Mouse (Mus musculus): ENCODE data around the gene Pik3ip1. TPM values are rescaled to one million over a fixed set of nuclear protein-coding genes. Genes with fewer than 3 reads are reported as not detected.

Gene Pik3ip1
- total RNA-seq (2021), result 10 to 100 TPM; 27.0 to 27.4 TPM
- long read RNA-seq, transcript Pik3ip1-201 (6 exons, 2,573 nt), result major isoform, 13 of 29 reads
- long read RNA-seq, partial matches to known transcripts, result 4 of 29 reads
- long read RNA-seq, other reads (novel, unspliced or antisense), result 9 of 29 reads

GRCm38 (mm10) chr11:3329891-3330451, at the start of gene Pik3ip1:
Gene Pik3ip1 (plus strand): TSS chr11:3330401.
- DNase-seq (ENCODE audit: low spot score in 2 of 2), result no peak

- no peak for DNase-seq (ENCODE audit: low spot score in 2 of 2)
Measured at GRCm38 (mm10) chr11:3282887-3283286, 47.3 kb upstream of the Pik3ip1 start.

GRCm38 (mm10) chr11:3283645-3284044, 46.6 kb upstream of the Pik3ip1 start:
- DNase-seq (ENCODE audit: low spot score in 2 of 2), result no peak

- DNase-seq (ENCODE audit: low spot score in 2 of 2), result no peak
Measured at GRCm38 (mm10) chr11:3285940-3286339, 44.3 kb upstream of the Pik3ip1 start.

- DNase-seq (ENCODE audit: low spot score in 2 of 2), result no peak
Measured at GRCm38 (mm10) chr11:3287131-3287530, 43.1 kb upstream of the Pik3ip1 start.

- no peak for DNase-seq (ENCODE audit: low spot score in 2 of 2)
Measured at GRCm38 (mm10) chr11:3287921-3288320, 42.3 kb upstream of the Pik3ip1 start.

- peak; percentile 47 to 60 for DNase-seq (ENCODE audit: low spot score in 2 of 2)
Measured at GRCm38 (mm10) chr11:3288521-3289301, 41.5 kb upstream of the Pik3ip1 start, which contains the start of gene Patz1. Gene Patz1 (plus strand): TSS chr11:3288874.

GRCm38 (mm10) chr11:3289302-3289802, 40.8 kb upstream of the Pik3ip1 start:
- peak; percentile 71 to 84 for DNase-seq (ENCODE audit: low spot score in 2 of 2)

- peak; percentile 82 to 92 for DNase-seq (ENCODE audit: low spot score in 2 of 2)
Measured at GRCm38 (mm10) chr11:3289803-3290639, 40.2 kb upstream of the Pik3ip1 start.

GRCm38 (mm10) chr11:3290640-3291310, 39.4 kb upstream of the Pik3ip1 start:
- peak; percentile 56 to 69 for DNase-seq (ENCODE audit: low spot score in 2 of 2)

GRCm38 (mm10) chr11:3291311-3292061, 38.7 kb upstream of the Pik3ip1 start:
- DNase-seq (ENCODE audit: low spot score in 2 of 2), result peak; percentile 40 to 50

GRCm38 (mm10) chr11:3292062-3292421, 38.2 kb upstream of the Pik3ip1 start:
- peak; percentile 37 to 60 for DNase-seq (ENCODE audit: low spot score in 2 of 2)

GRCm38 (mm10) chr11:3292711-3293249, 37.4 kb upstream of the Pik3ip1 start:
- DNase-seq (ENCODE audit: low spot score in 2 of 2), result peak in 1 of 2 experiments; percentile 35

- no peak for DNase-seq (ENCODE audit: low spot score in 2 of 2)
Measured at GRCm38 (mm10) chr11:3293361-3293760, 36.8 kb upstream of the Pik3ip1 start.

- no peak for DNase-seq (ENCODE audit: low spot score in 2 of 2)
Measured at GRCm38 (mm10) chr11:3294641-3295040, 35.6 kb upstream of the Pik3ip1 start.

GRCm38 (mm10) chr11:3296056-3296455, 34.1 kb upstream of the Pik3ip1 start:
- no peak for DNase-seq (ENCODE audit: low spot score in 2 of 2)

- no peak for DNase-seq (ENCODE audit: low spot score in 2 of 2)
Measured at GRCm38 (mm10) chr11:3297871-3298812, 32.1 kb upstream of the Pik3ip1 start.

- DNase-seq (ENCODE audit: low spot score in 2 of 2), result no peak
Measured at GRCm38 (mm10) chr11:3298813-3299185, 31.4 kb upstream of the Pik3ip1 start.

GRCm38 (mm10) chr11:3301075-3301474, 29.1 kb upstream of the Pik3ip1 start:
- DNase-seq (ENCODE audit: low spot score in 2 of 2), result no peak

Measured in layer of hippocampus, postnatal 10 days (tissue).